ENCODE assay signal across 15 mouse cellular contexts in genomic region chr10:6977843-6978242, GRCm38 (mm10).
DNase-seq lines count a peak whose midpoint lies in the region; ATAC-seq lines count a peak whose summit lies in the region.
"Had no signal": no experiment of that assay in that cellular context is flagged by ENCODE, and none has a peak within 500 bp of the region (broad histone marks: within the 10 kb centered on the region; RNA-seq: fewer than 3 reads in every experiment).

No protein-coding gene starts in this region.

- peak; percentile 9 to 19 for DNase-seq in left cerebral cortex, postnatal 10 days (ENCODE audit: extremely low spot score in 1 of 2, low spot score in 2 of 2)
- DNase-seq in left cerebral cortex, postnatal 4 days: no peak
- DNase-seq in NIH3T3 (ENCODE audit: low read depth): peak; percentile 23
- DNase-seq in cerebellum, adult 11 months: peak; percentile 29
- peak; percentile 32 to 52 for DNase-seq in cerebellum, postnatal 36 days
- no peak for DNase-seq in heart, adult 8-10 months (ENCODE audit: low spot score)
- DNase-seq: heart, postnatal 14 days; layer of hippocampus, adult 9-11 months; lung, postnatal 10 days had no signal

- no peak overlapping the region for H3K9ac ChIP-seq in kidney, embryonic 15.5 days
- H3K9ac ChIP-seq: embryonic facial prominence, embryonic 12.5 days; liver, embryonic 14.5 days had no signal

- peaks cover 9% of the 10 kb centered on the region; the same call in 1 of the 2 replicates for H3K4me1 ChIP-seq in kidney, embryonic 15.5 days
- H3K4me1 ChIP-seq: embryonic facial prominence, embryonic 12.5 days had no signal

- no peak overlapping the region for H3K4me2 ChIP-seq in kidney, embryonic 15.5 days
- H3K4me2 ChIP-seq: embryonic facial prominence, embryonic 12.5 days had no signal

- 80% methylated on average over 2 of the region's 2 CpGs for WGBS in kidney, embryonic 15.5 days

- no peak overlapping the region for H3K27ac ChIP-seq in kidney, embryonic 15.5 days
- H3K27ac ChIP-seq: embryonic facial prominence, embryonic 12.5 days; forebrain, embryonic 10.5 days; limb, embryonic 10.5 days; liver, embryonic 14.5 days had no signal

- intact Hi-C loops in left cerebral cortex, postnatal 10 days (cut with DNase I): no loop called here
- intact Hi-C loops in left cerebral cortex, postnatal 4 days (cut with DNase I): no loop called here

- no peaks in the 10 kb centered on the region for H3K9me3 ChIP-seq in kidney, embryonic 15.5 days (replicated peaks)
- H3K9me3 ChIP-seq: embryonic facial prominence, embryonic 12.5 days; forebrain, embryonic 10.5 days; limb, embryonic 10.5 days had no signal

- H3K27me3 ChIP-seq in kidney, embryonic 15.5 days: no peaks in the 10 kb centered on the region
- H3K27me3 ChIP-seq: embryonic facial prominence, embryonic 12.5 days had no signal

- H3K36me3 ChIP-seq in kidney, embryonic 15.5 days: no peaks in the 10 kb centered on the region
- H3K36me3 ChIP-seq: embryonic facial prominence, embryonic 12.5 days; forebrain, embryonic 10.5 days; limb, embryonic 10.5 days had no signal

- no peak for ATAC-seq in kidney, embryonic 15.5 days (replicated peaks; ENCODE audit: low FRiP score)
- ATAC-seq: hindbrain, embryonic 16.5 days had no signal

- H3K4me3 ChIP-seq in kidney, embryonic 15.5 days (replicated peaks): no peak overlapping the region
- H3K4me3 ChIP-seq: embryonic facial prominence, embryonic 12.5 days; forebrain, embryonic 10.5 days; limb, embryonic 10.5 days had no signal

Comparison
In these comparisons a context has a peak if more than half of its experiments do, and no peak if none do; other contexts are left out.
1. DNase-seq: peak in left cerebral cortex, postnatal 10 days (2 of 2), NIH3T3 (single experiment), cerebellum, adult 11 months (single experiment) and cerebellum, postnatal 36 days (2 of 2); none in left cerebral cortex, postnatal 4 days (single experiment) and heart, adult 8-10 months (single experiment).